Mouse (Mus musculus): ENCODE measurements around the gene Cdk17. TPM values are rescaled to one million over a fixed set of nuclear protein-coding genes. Genes with fewer than 3 reads are reported as not detected.

The Cdk17 gene
- total and polyA plus RNA-seq, 2 experiments: 11.3 to 17.1 TPM

DNA sequence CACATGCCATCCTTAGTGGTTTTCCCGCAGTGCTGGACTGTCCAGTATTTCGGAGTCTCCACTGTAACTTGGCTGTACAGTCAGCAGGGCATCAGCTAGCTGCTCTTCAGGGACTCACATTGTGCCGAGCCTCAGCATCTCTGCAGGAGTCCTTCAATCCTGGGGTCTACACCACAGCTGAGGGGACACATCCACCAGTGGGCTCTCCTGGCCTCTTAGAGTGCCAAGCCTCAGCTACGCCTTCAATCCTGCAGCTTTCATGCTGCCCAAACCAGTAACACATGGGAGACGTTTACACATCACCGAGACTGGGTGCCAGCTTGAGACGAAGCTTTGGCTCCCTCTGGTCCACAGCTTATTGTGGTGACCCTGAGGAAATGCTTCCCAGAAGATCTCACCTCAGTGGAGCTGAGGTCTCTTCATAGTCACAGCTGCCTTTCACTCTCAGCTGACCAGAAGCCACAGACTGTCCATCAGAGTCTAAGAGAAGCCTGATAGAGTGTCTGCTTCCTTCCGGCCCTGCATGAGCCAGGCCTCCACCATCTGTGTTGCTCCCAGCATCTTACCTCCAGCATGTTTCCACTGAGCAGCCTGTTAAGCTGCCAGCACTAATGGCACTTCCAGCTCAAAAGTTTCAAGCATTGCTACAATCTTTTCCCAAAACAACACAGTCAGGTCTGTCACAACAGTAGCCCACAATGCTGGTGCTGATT lies 54.5 kb downstream of the Cdk17 start:
- Histone ChIP-seq H3K4me1 (ENCODE audit: control insufficient read depth, insufficient read depth, low read length) (peaks cover 18% of the 10 kb centered on the region), H3K27ac (replicated peaks; ENCODE audit: insufficient read depth, low read depth, low read length) (peak overlapping the region; percentile 6; the same call in 1 of the 2 replicates), H3K79me2 (ENCODE audit: control insufficient read depth, insufficient read depth, low read length) (peaks cover 8% of the 10 kb centered on the region; the same call in 1 of the 2 replicates), H3K27me3 (ENCODE audit: control insufficient read depth, insufficient read depth, low read length) (no peaks in the 10 kb centered on the region), H3K9ac (ENCODE audit: low read depth, low read length) (no peak overlapping the region), H3K4me3 (ENCODE audit: insufficient read depth, low read depth, low read length) (no peak overlapping the region), H3K36me3 (ENCODE audit: control insufficient read depth, insufficient read depth, low read length) (peaks cover 39% of the 10 kb centered on the region)
- 86% methylated on average over 8 of the region's 8 CpGs for whole genome bisulfite sequencing
- TF ChIP-seq POLR2A (IDR thresholded peaks at IDR 0.05; ENCODE audit: extremely low read depth, insufficient read depth, low read length) (no peak), CTCF (IDR thresholded peaks at IDR 0.05; ENCODE audit: low read depth, low read length) (no peak)
- no peak for DNase-seq (ENCODE audit: extremely low read depth, low read depth, low spot score)

DNA sequence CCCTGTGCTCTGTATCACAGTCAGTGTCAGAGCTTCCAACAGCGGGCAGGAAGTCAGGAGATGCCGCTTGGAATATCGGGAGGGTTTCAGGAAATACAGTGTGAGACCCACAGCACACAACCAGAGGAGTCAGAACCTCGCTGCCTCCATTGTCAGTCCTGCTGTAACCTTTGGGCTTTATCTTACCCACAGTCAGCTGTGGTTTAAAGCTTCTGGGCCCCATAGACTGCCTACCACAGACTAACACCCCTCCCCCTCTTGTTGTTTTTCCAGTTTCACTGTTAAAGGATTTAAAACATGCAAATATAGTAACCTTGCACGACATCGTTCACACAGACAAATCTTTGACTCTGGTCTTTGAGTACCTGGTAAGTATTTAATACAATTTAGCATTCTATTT lies 65.1 kb downstream of the Cdk17 start:
- DNase-seq (ENCODE audit: extremely low read depth, low read depth, low spot score): no peak
- Histone ChIP-seq H3K9ac (ENCODE audit: low read depth, low read length) (no peak overlapping the region), H3K79me2 (ENCODE audit: control insufficient read depth, insufficient read depth, low read length) (peaks cover 3% of the 10 kb centered on the region; the same call in 1 of the 2 replicates), H3K4me1 (ENCODE audit: control insufficient read depth, insufficient read depth, low read length) (no peaks in the 10 kb centered on the region), H3K36me3 (ENCODE audit: control insufficient read depth, insufficient read depth, low read length) (peaks cover 34% of the 10 kb centered on the region), H3K27ac (replicated peaks; ENCODE audit: insufficient read depth, low read depth, low read length) (no peak overlapping the region), H3K4me3 (ENCODE audit: insufficient read depth, low read depth, low read length) (no peak overlapping the region), H3K27me3 (ENCODE audit: control insufficient read depth, insufficient read depth, low read length) (no peaks in the 10 kb centered on the region)
- 81% methylated on average over 6 of the region's 6 CpGs for WGBS
- TF ChIP-seq CTCF (IDR thresholded peaks at IDR 0.05; ENCODE audit: low read depth, low read length): no peak
- no peak for TF ChIP-seq POLR2A (IDR thresholded peaks at IDR 0.05; ENCODE audit: extremely low read depth, insufficient read depth, low read length)

- H3K4me3 ChIP-seq (ENCODE audit: insufficient read depth, low read depth, low read length): no peak overlapping the region
- H3K27me3 ChIP-seq (ENCODE audit: control insufficient read depth, insufficient read depth, low read length): no peaks in the 10 kb centered on the region
- H3K4me1 ChIP-seq (ENCODE audit: control insufficient read depth, insufficient read depth, low read length): no peaks in the 10 kb centered on the region
- H3K9ac ChIP-seq (ENCODE audit: low read depth, low read length): no peak overlapping the region
- peaks cover 44% of the 10 kb centered on the region for H3K36me3 ChIP-seq (ENCODE audit: control insufficient read depth, insufficient read depth, low read length)
- WGBS: 91% methylated on average over 8 of the region's 8 CpGs
- DNase-seq (ENCODE audit: extremely low read depth, low read depth, low spot score): no peak
- peaks cover 3% of the 10 kb centered on the region; the same call in 1 of the 2 replicates for H3K79me2 ChIP-seq (ENCODE audit: control insufficient read depth, insufficient read depth, low read length)
- TF ChIP-seq POLR2A (IDR thresholded peaks at IDR 0.05; ENCODE audit: extremely low read depth, insufficient read depth, low read length) (no peak), CTCF (IDR thresholded peaks at IDR 0.05; ENCODE audit: low read depth, low read length) (no peak)
- no peak overlapping the region for H3K27ac ChIP-seq (replicated peaks; ENCODE audit: insufficient read depth, low read depth, low read length)
Measured at GRCm38 (mm10) chr10:93227921-93228320, 67.2 kb downstream of the Cdk17 start.

DNA sequence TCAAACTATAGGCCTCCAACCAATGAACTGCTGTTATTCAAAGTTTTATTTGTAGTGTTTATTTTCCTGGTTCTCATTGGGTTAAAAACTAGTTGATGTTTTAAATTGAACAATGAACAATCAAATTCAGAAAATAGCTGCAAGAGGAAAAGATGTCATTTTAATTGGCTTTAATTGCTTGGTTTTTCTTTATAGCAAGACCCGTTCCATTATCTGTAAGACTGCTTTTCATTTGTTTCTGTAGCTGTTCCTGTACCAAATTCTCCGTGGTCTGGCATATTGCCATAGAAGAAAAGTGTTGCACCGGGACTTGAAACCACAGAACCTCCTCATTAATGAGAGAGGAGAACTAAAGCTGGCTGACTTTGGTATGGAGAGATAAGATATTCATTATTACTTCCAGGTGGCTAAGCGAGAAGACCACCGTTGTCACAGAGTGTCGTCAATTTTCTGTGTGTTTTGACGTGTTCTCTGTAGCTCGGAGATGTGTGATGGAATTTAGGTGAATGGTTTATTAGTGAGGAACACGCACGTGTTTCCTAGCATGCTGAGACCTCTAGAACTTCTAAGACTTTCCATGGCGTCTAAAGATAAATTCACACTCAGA lies 67.8 kb downstream of the Cdk17 start:
- peaks cover 3% of the 10 kb centered on the region; the same call in 1 of the 2 replicates for H3K79me2 ChIP-seq (ENCODE audit: control insufficient read depth, insufficient read depth, low read length)
- no peak for DNase-seq (ENCODE audit: extremely low read depth, low read depth, low spot score)
- 81% methylated on average over 11 of the region's 11 CpGs for WGBS
- no peak overlapping the region for H3K9ac ChIP-seq (ENCODE audit: low read depth, low read length)
- H3K27me3 ChIP-seq (ENCODE audit: control insufficient read depth, insufficient read depth, low read length): no peaks in the 10 kb centered on the region
- TF ChIP-seq CTCF (IDR thresholded peaks at IDR 0.05; ENCODE audit: low read depth, low read length): no peak
- no peak for TF ChIP-seq POLR2A (IDR thresholded peaks at IDR 0.05; ENCODE audit: extremely low read depth, insufficient read depth, low read length)
- no peak overlapping the region for H3K27ac ChIP-seq (replicated peaks; ENCODE audit: insufficient read depth, low read depth, low read length)
- H3K4me3 ChIP-seq (ENCODE audit: insufficient read depth, low read depth, low read length): no peak overlapping the region
- no peaks in the 10 kb centered on the region for H3K4me1 ChIP-seq (ENCODE audit: control insufficient read depth, insufficient read depth, low read length)
- peaks cover 45% of the 10 kb centered on the region for H3K36me3 ChIP-seq (ENCODE audit: control insufficient read depth, insufficient read depth, low read length)

- 82% methylated on average over 4 of the region's 4 CpGs for WGBS
- H3K36me3 ChIP-seq (ENCODE audit: control insufficient read depth, insufficient read depth, low read length): peaks cover 54% of the 10 kb centered on the region
- H3K4me3 ChIP-seq (ENCODE audit: insufficient read depth, low read depth, low read length): no peak overlapping the region
- peaks cover 3% of the 10 kb centered on the region; the same call in 1 of the 2 replicates for H3K79me2 ChIP-seq (ENCODE audit: control insufficient read depth, insufficient read depth, low read length)
- TF ChIP-seq POLR2A (IDR thresholded peaks at IDR 0.05; ENCODE audit: extremely low read depth, insufficient read depth, low read length) (no peak), CTCF (IDR thresholded peaks at IDR 0.05; ENCODE audit: low read depth, low read length) (no peak)
- no peak overlapping the region for H3K9ac ChIP-seq (ENCODE audit: low read depth, low read length)
- no peak overlapping the region for H3K27ac ChIP-seq (replicated peaks; ENCODE audit: insufficient read depth, low read depth, low read length)
- H3K4me1 ChIP-seq (ENCODE audit: control insufficient read depth, insufficient read depth, low read length): no peaks in the 10 kb centered on the region
- no peak for DNase-seq (ENCODE audit: extremely low read depth, low read depth, low spot score)
- no peaks in the 10 kb centered on the region for H3K27me3 ChIP-seq (ENCODE audit: control insufficient read depth, insufficient read depth, low read length)
Measured at GRCm38 (mm10) chr10:93231490-93231889, 70.8 kb downstream of the Cdk17 start.

- TF ChIP-seq CTCF (IDR thresholded peaks at IDR 0.05; ENCODE audit: low read depth, low read length) (no peak), POLR2A (IDR thresholded peaks at IDR 0.05; ENCODE audit: extremely low read depth, insufficient read depth, low read length) (no peak)
- Histone ChIP-seq H3K4me3 (ENCODE audit: insufficient read depth, low read depth, low read length) (no peak overlapping the region), H3K27me3 (ENCODE audit: control insufficient read depth, insufficient read depth, low read length) (no peaks in the 10 kb centered on the region), H3K9ac (ENCODE audit: low read depth, low read length) (no peak overlapping the region), H3K4me1 (ENCODE audit: control insufficient read depth, insufficient read depth, low read length) (no peaks in the 10 kb centered on the region), H3K79me2 (ENCODE audit: control insufficient read depth, insufficient read depth, low read length) (peaks cover 3% of the 10 kb centered on the region; the same call in 1 of the 2 replicates), H3K36me3 (ENCODE audit: control insufficient read depth, insufficient read depth, low read length) (peaks cover 51% of the 10 kb centered on the region), H3K27ac (replicated peaks; ENCODE audit: insufficient read depth, low read depth, low read length) (no peak overlapping the region)
- peak; percentile 37 for DNase-seq (ENCODE audit: extremely low read depth, low read depth, low spot score)
- WGBS: 46% methylated on average over 5 of the region's 5 CpGs
Measured at GRCm38 (mm10) chr10:93231893-93232292, 71.2 kb downstream of the Cdk17 start.

Data from liver, adult 2 months (tissue).